Mouse (Mus musculus) myocyte (in vitro differentiated cells): ENCODE measurements around the gene Axin1. TPM values are rescaled to one million over a fixed set of nuclear protein-coding genes. Genes with fewer than 3 reads are reported as not detected.
A peak's percentile ranks its signal among the peaks of the same experiment; 100 is the strongest.

Source experiments
- H3K27me3 ChIP-seq: one replicate; pipeline ENCODE4 v1.6.1; 2011; ENCODE audit not compliant: control insufficient read depth, insufficient read depth, insufficient read length
- H3K36me3 ChIP-seq: one replicate; pipeline ENCODE4 v1.6.1; 2011; ENCODE audit not compliant: control insufficient read depth, insufficient read depth
- H3K4me2 ChIP-seq: one replicate; pipeline ENCODE4 v1.6.1; 2011; ENCODE audit warnings: low read depth, control low read depth
- H3K4me3 ChIP-seq: one replicate; pipeline ENCODE4 v1.5.1; 2011; ENCODE audit warnings: mild to moderate bottlenecking, control low read depth, moderate library complexity
- H3K79me2 ChIP-seq: one replicate; pipeline ENCODE4 v1.6.1; 2011; ENCODE audit not compliant: control insufficient read depth, insufficient read depth
- H3ac ChIP-seq: one replicate; pipeline ENCODE4 v1.6.1; 2011; ENCODE audit not compliant: control insufficient read depth, insufficient read length
- CEBPB ChIP-seq: IDR thresholded peaks from 2 replicates; pipeline ENCODE4 v1.6.1; 2011; ENCODE audit warnings: mild to moderate bottlenecking, moderate library complexity; ENCODE audit not compliant: poor library complexity, insufficient read depth, severe bottlenecking
- E2F4 ChIP-seq: IDR thresholded peaks from one replicate; pipeline ENCODE4 v1.6.1; 2011; ENCODE audit warnings: mild to moderate bottlenecking, control low read depth, moderate library complexity; ENCODE audit not compliant: insufficient read depth
- MAX ChIP-seq: IDR thresholded peaks from one replicate; pipeline ENCODE4 v1.6.1; 2011; ENCODE audit warnings: low read depth, mild to moderate bottlenecking, control low read depth
- MYOD1 ChIP-seq, 3 experiments: IDR thresholded peaks; one replicate each; pipeline ENCODE4 v1.6.1; 2011; ENCODE audit warnings: control low read depth in 2 of 3, low read depth in 2 of 3, mild to moderate bottlenecking in 2 of 3, moderate library complexity in 1 of 3; ENCODE audit not compliant: insufficient read length in 2 of 3, control insufficient read depth in 1 of 3
- MYOG ChIP-seq, 3 experiments: IDR thresholded peaks; one replicate each; pipeline ENCODE4 v1.6.1; 2011; ENCODE audit warnings: control low read depth in 2 of 3, low read depth in 2 of 3, mild to moderate bottlenecking in 2 of 3; ENCODE audit not compliant: insufficient read length in 2 of 3, control insufficient read depth in 1 of 3, insufficient read depth in 1 of 3
- POLR2A ChIP-seq: IDR thresholded peaks from one replicate; pipeline ENCODE4 v1.6.1; 2011; ENCODE audit warnings: low read depth, mild to moderate bottlenecking, control low read depth, moderate library complexity; ENCODE audit not compliant: insufficient read length
- POLR2AphosphoS2 ChIP-seq: IDR thresholded peaks from one replicate; pipeline ENCODE4 v1.6.1; 2011; ENCODE audit warnings: low read depth, control low read depth; ENCODE audit not compliant: insufficient read length
- REST ChIP-seq: IDR thresholded peaks from one replicate; pipeline ENCODE4 v1.6.1; 2011; ENCODE audit warnings: mild to moderate bottlenecking, control low read depth, moderate library complexity; ENCODE audit not compliant: insufficient read depth, insufficient read length
- SRF ChIP-seq: IDR thresholded peaks from one replicate; pipeline ENCODE4 v1.6.1; 2011; ENCODE audit warnings: low read depth; ENCODE audit not compliant: control insufficient read depth, insufficient read length
- TCF12 ChIP-seq: IDR thresholded peaks from one replicate; pipeline ENCODE4 v1.6.1; 2011; ENCODE audit warnings: mild to moderate bottlenecking, control low read depth; ENCODE audit not compliant: poor library complexity, insufficient read depth, severe bottlenecking
- TCF3 ChIP-seq: IDR thresholded peaks from one replicate; pipeline ENCODE4 v1.6.1; 2011; ENCODE audit warnings: low read depth, control low read depth; ENCODE audit not compliant: insufficient read length
- USF1 ChIP-seq: IDR thresholded peaks from one replicate; pipeline ENCODE4 v1.6.1; 2011; ENCODE audit warnings: low read depth, mild to moderate bottlenecking, control low read depth, moderate library complexity
- polyA plus RNA-seq: library from polyadenylated mRNA; unstranded; fragments of >200 nt; fragmentation: generic; extraction: Trizol; gene quantifications from one replicate; pipeline ENCODE4 v1.2.1, GENCODE M21; 2012; ENCODE audit warnings: missing spikeins

Gene Axin1
- polyA plus RNA-seq, 1 experiment = 26.5 TPM

GRCm38 (mm10) chr17:26202737-26203136 lies 64.2 kb downstream of the Axin1 start, which contains the start of gene Rgs11:
Gene Rgs11, plus strand, starts transcription at chr17:26202951.
- no peaks in the 10 kb centered on the region for H3K79me2 ChIP-seq
- TF ChIP-seq CEBPB (no peak), USF1 (no peak), MYOG (IDR thresholded peaks at IDR 0.05; ENCODE audit: control insufficient read depth in 1 of 3, insufficient read depth in 1 of 3, insufficient read length in 2 of 3, low read depth in 2 of 3) (no peak), E2F4 (no peak), MAX (no peak)

GRCm38 (mm10) chr17:26203321-26203811 lies 64.9 kb downstream of the Axin1 start:
- no peaks in the 10 kb centered on the region for H3K27me3 ChIP-seq

More at GRCm38 (mm10) chr17:26202737-26203136, 64.2 kb downstream of the Axin1 start, which contains the start of gene Rgs11:
- Histone ChIP-seq H3K27me3 (no peaks in the 10 kb centered on the region), H3K4me2 (peak within 1 kb of the TSS; percentile 66), H3K4me3 (peak within 1 kb of the TSS; percentile 10), H3K36me3 (no peaks in the 10 kb centered on the region), H3ac (no peak within 1 kb of the TSS)

GRCm38 (mm10) chr17:26204766-26205165 lies 66.3 kb downstream of the Axin1 start:
- H3K27me3 ChIP-seq = no peaks in the 10 kb centered on the region
- TF ChIP-seq TCF3 (no peak), MYOD1 (IDR thresholded peaks at IDR 0.05; ENCODE audit: control insufficient read depth in 1 of 3, insufficient read length in 2 of 3, low read depth in 2 of 3) (peak in 2 of 3 experiments; percentile 58 to 70), POLR2A (no peak), SRF (no peak), USF1 (no peak), REST (no peak), MAX (no peak), E2F4 (no peak), MYOG (IDR thresholded peaks at IDR 0.05; ENCODE audit: control insufficient read depth in 1 of 3, insufficient read depth in 1 of 3, insufficient read length in 2 of 3, low read depth in 2 of 3) (peak in 2 of 3 experiments; percentile 65 to 75), TCF12 (no peak)
- no peak overlapping the region for H3K4me3 ChIP-seq
- H3K4me2 ChIP-seq = peak overlapping the region; percentile 38
- no peaks in the 10 kb centered on the region for H3K36me3 ChIP-seq
- H3K79me2 ChIP-seq = no peaks in the 10 kb centered on the region
- no peak overlapping the region for H3ac ChIP-seq

More at GRCm38 (mm10) chr17:26203321-26203811, 64.9 kb downstream of the Axin1 start:
- TF ChIP-seq MYOD1 (IDR thresholded peaks at IDR 0.05; ENCODE audit: control insufficient read depth in 1 of 3, insufficient read length in 2 of 3, low read depth in 2 of 3) (no peak), TCF12 (no peak), MAX (no peak), E2F4 (no peak), TCF3 (no peak), POLR2A (no peak), REST (no peak), MYOG (IDR thresholded peaks at IDR 0.05; ENCODE audit: control insufficient read depth in 1 of 3, insufficient read depth in 1 of 3, insufficient read length in 2 of 3, low read depth in 2 of 3) (no peak), CEBPB (no peak), SRF (no peak), USF1 (no peak), POLR2AphosphoS2 (no peak)
- Histone ChIP-seq H3K79me2 (no peaks in the 10 kb centered on the region), H3ac (no peak overlapping the region), H3K4me3 (peak overlapping the region; percentile 10), H3K4me2 (peak overlapping the region; percentile 66), H3K36me3 (no peaks in the 10 kb centered on the region)

- Histone ChIP-seq H3K27me3 (no peaks in the 10 kb centered on the region), H3K4me3 (no peak overlapping the region), H3K79me2 (no peaks in the 10 kb centered on the region), H3K36me3 (no peaks in the 10 kb centered on the region), H3K4me2 (no peak overlapping the region), H3ac (no peak overlapping the region)
- no peak for TF ChIP-seq USF1
- no peak for TF ChIP-seq REST
- no peak for TF ChIP-seq MAX
- no peak for TF ChIP-seq POLR2A
- no peak for TF ChIP-seq MYOG (IDR thresholded peaks at IDR 0.05; ENCODE audit: control insufficient read depth in 1 of 3, insufficient read depth in 1 of 3, insufficient read length in 2 of 3, low read depth in 2 of 3)
- TF ChIP-seq TCF12 = no peak
- peak; percentile 47; the same call in 1 of the 2 replicates for TF ChIP-seq CEBPB
- TF ChIP-seq SRF = no peak
- no peak for TF ChIP-seq TCF3
- TF ChIP-seq MYOD1 (IDR thresholded peaks at IDR 0.05; ENCODE audit: control insufficient read depth in 1 of 3, insufficient read length in 2 of 3, low read depth in 2 of 3) = peak; percentile 84 to 90 (median 85)
- no peak for TF ChIP-seq E2F4
- TF ChIP-seq POLR2AphosphoS2 = no peak
Measured at GRCm38 (mm10) chr17:26206392-26206791, 67.9 kb downstream of the Axin1 start.

- H3K27me3 ChIP-seq = no peaks in the 10 kb centered on the region
- H3K79me2 ChIP-seq = no peaks in the 10 kb centered on the region
- H3ac ChIP-seq = no peak within 1 kb of the TSS
- TF ChIP-seq POLR2A (no peak), TCF12 (no peak), CEBPB (no peak), MYOD1 (IDR thresholded peaks at IDR 0.05; ENCODE audit: control insufficient read depth in 1 of 3, insufficient read length in 2 of 3, low read depth in 2 of 3) (no peak), MYOG (IDR thresholded peaks at IDR 0.05; ENCODE audit: control insufficient read depth in 1 of 3, insufficient read depth in 1 of 3, insufficient read length in 2 of 3, low read depth in 2 of 3) (no peak), E2F4 (no peak), POLR2AphosphoS2 (no peak), TCF3 (no peak), MAX (no peak), REST (no peak), SRF (no peak), USF1 (no peak)
- no peak within 1 kb of the TSS for H3K4me3 ChIP-seq
- H3K4me2 ChIP-seq = no peak within 1 kb of the TSS
- no peaks in the 10 kb centered on the region for H3K36me3 ChIP-seq
Measured at GRCm38 (mm10) chr17:26207686-26208085, 69.2 kb downstream of the Axin1 start, which contains the start of gene Arhgdig. Gene Arhgdig, minus strand, starts transcription at chr17:26207786.
